In the genomic region with DNA sequence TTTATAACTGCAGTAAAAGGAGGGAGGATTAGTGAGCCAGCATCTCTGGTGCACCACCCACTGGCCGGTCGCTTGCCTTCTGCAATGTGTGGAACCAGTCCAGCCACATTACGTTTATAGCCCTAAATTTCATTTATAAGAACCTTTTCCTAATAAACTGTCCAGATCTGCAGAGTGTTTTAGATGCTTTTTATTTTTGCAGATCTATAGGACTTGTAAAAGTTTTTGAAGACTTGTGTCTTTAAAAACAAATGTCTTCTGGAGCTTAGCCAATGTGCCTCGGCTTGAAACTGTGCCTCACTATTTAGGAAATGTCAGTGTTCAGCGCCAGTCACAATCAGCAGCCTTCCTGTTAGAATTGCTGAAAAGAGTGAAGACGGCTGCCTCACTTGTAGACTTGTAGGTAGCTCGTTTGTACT, we compare ENCODE assay signal across 16 mouse cellular contexts.
DNase-seq lines count a peak whose midpoint lies in the region; ATAC-seq and TF ChIP-seq lines count a peak whose summit lies in the region.
"Had no signal": no experiment of that assay in that cellular context is flagged by ENCODE, and none has a peak within 500 bp of the region (broad histone marks: within the 10 kb centered on the region; RNA-seq: fewer than 3 reads in every experiment).

No protein-coding gene starts in this region.

- H3K4me3 ChIP-seq in heart, postnatal 0 days (ENCODE audit: low read depth, low read length) = no peak overlapping the region
- H3K4me3 ChIP-seq in lung, postnatal 0 days (ENCODE audit: low read depth, low read length) = no peak overlapping the region
- H3K4me3 ChIP-seq in stomach, postnatal 0 days (ENCODE audit: low read depth, low read length) = no peak overlapping the region
- H3K4me3 ChIP-seq: embryonic facial prominence, embryonic 12.5 days; hindbrain, embryonic 13.5 days; liver, embryonic 12.5 days; neural tube, embryonic 13.5 days had no signal

- H3K9ac ChIP-seq in heart, postnatal 0 days (replicated peaks; ENCODE audit: low read depth, low read length) = no peak overlapping the region
- H3K9ac ChIP-seq in lung, postnatal 0 days (replicated peaks; ENCODE audit: low read depth) = no peak overlapping the region
- H3K9ac ChIP-seq in stomach, postnatal 0 days (ENCODE audit: low read length) = no peak overlapping the region
- H3K9ac ChIP-seq: embryonic facial prominence, embryonic 12.5 days; hindbrain, embryonic 13.5 days; liver, embryonic 12.5 days; neural tube, embryonic 13.5 days had no signal

- H3K36me3 ChIP-seq in heart, postnatal 0 days (replicated peaks; ENCODE audit: control insufficient read depth, insufficient read depth, low read length) = no peaks in the 10 kb centered on the region
- H3K36me3 ChIP-seq in lung, postnatal 0 days (ENCODE audit: insufficient read depth, low read length) = no peaks in the 10 kb centered on the region
- no peaks in the 10 kb centered on the region for H3K36me3 ChIP-seq in stomach, postnatal 0 days (ENCODE audit: control insufficient read depth, insufficient read depth, low read length)
- H3K36me3 ChIP-seq: embryonic facial prominence, embryonic 12.5 days; hindbrain, embryonic 13.5 days; liver, embryonic 12.5 days; neural tube, embryonic 13.5 days had no signal

- TF ChIP-seq EP300 in heart, postnatal 0 days (IDR thresholded peaks at IDR 0.05; ENCODE audit: low read depth) = no peak
- TF ChIP-seq EP300 in lung, postnatal 0 days (IDR thresholded peaks at IDR 0.05) = no peak
- no peak for TF ChIP-seq EP300 in stomach, postnatal 0 days (optimal IDR thresholded peaks at IDR 0.05)

- no peaks in the 10 kb centered on the region for H3K27me3 ChIP-seq in heart, postnatal 0 days (ENCODE audit: control insufficient read depth, insufficient read depth, low read length)
- no peaks in the 10 kb centered on the region for H3K27me3 ChIP-seq in lung, postnatal 0 days (replicated peaks; ENCODE audit: insufficient read depth, low read length)
- no peaks in the 10 kb centered on the region for H3K27me3 ChIP-seq in stomach, postnatal 0 days (ENCODE audit: control insufficient read depth, insufficient read depth, low read length)
- H3K27me3 ChIP-seq: embryonic facial prominence, embryonic 12.5 days; hindbrain, embryonic 13.5 days; liver, embryonic 12.5 days; neural tube, embryonic 13.5 days had no signal

- ATAC-seq in heart, postnatal 0 days (ENCODE audit: insufficient read depth, low read depth) = no peak
- ATAC-seq in lung, postnatal 0 days = no peak
- no peak for ATAC-seq in stomach, postnatal 0 days (ENCODE audit: low FRiP score, low TSS enrichment)
- ATAC-seq: activated CD4-positive, CD25-positive, alpha-beta regulatory T cell, adult 4 months; liver, embryonic 12.5 days had no signal

- TF ChIP-seq CTCF in heart, postnatal 0 days (IDR thresholded peaks at IDR 0.05; ENCODE audit: low read depth) = peak; percentile 33
- peak; percentile 39; the same call in 1 of the 2 replicates for TF ChIP-seq CTCF in lung, postnatal 0 days (IDR thresholded peaks at IDR 0.05)
- TF ChIP-seq CTCF in stomach, postnatal 0 days (IDR thresholded peaks at IDR 0.05; ENCODE audit: low read depth) = peak; percentile 48

- no peaks in the 10 kb centered on the region for H3K9me3 ChIP-seq in heart, postnatal 0 days (replicated peaks; ENCODE audit: control insufficient read depth, low read length)
- no peaks in the 10 kb centered on the region for H3K9me3 ChIP-seq in lung, postnatal 0 days (ENCODE audit: low read length)
- H3K9me3 ChIP-seq in stomach, postnatal 0 days (ENCODE audit: control insufficient read depth, low read length) = no peaks in the 10 kb centered on the region
- H3K9me3 ChIP-seq: embryonic facial prominence, embryonic 12.5 days; hindbrain, embryonic 13.5 days; liver, embryonic 12.5 days; neural tube, embryonic 13.5 days had no signal

- H3K4me1 ChIP-seq in heart, postnatal 0 days (ENCODE audit: control insufficient read depth, insufficient read depth) = peaks cover 40% of the 10 kb centered on the region
- peaks cover 16% of the 10 kb centered on the region; the same call in 1 of the 2 replicates for H3K4me1 ChIP-seq in lung, postnatal 0 days (ENCODE audit: insufficient read depth, low read depth, low read length)
- H3K4me1 ChIP-seq in stomach, postnatal 0 days (replicated peaks; ENCODE audit: control insufficient read depth, insufficient read depth) = peaks cover 10% of the 10 kb centered on the region; the same call in 1 of the 2 replicates

- peak; percentile 52 to 66 for DNase-seq in cerebellum, adult 18-20 months
- DNase-seq in cerebellum, adult 11 months = no peak
- DNase-seq in heart, postnatal 0 days (ENCODE audit: low spot score) = peak; percentile 59
- DNase-seq in heart, postnatal 4 days = no peak
- DNase-seq in lung, postnatal 0 days (ENCODE audit: low spot score) = peak; percentile 60
- DNase-seq in lung, postnatal 14 days = no peak
- no peak for DNase-seq in stomach, postnatal 0 days (ENCODE audit: low spot score)
- no peak for DNase-seq in MN1 (ENCODE audit: low spot score)
- DNase-seq: gastrocnemius, postnatal 36 days; kidney, postnatal 25 days; midbrain, embryonic 14.5 days had no signal

- H3K4me2 ChIP-seq in heart, postnatal 0 days (ENCODE audit: low read depth, low read length) = peak overlapping the region; percentile 5; the same call in 1 of the 2 replicates
- H3K4me2 ChIP-seq in lung, postnatal 0 days (replicated peaks; ENCODE audit: low read depth, low read length) = no peak overlapping the region
- no peak overlapping the region for H3K4me2 ChIP-seq in stomach, postnatal 0 days (replicated peaks; ENCODE audit: low read depth)
- H3K4me2 ChIP-seq: embryonic facial prominence, embryonic 12.5 days; hindbrain, embryonic 13.5 days; liver, embryonic 12.5 days; neural tube, embryonic 13.5 days had no signal

- 14% methylated on average over 7 of the region's 7 CpGs for WGBS in heart, postnatal 0 days
- 31% methylated on average over 7 of the region's 7 CpGs for WGBS in lung, postnatal 0 days
- 26% methylated on average over 7 of the region's 7 CpGs for WGBS in stomach, postnatal 0 days

- no peak overlapping the region for H3K27ac ChIP-seq in heart, postnatal 0 days (ENCODE audit: low read depth)
- no peak overlapping the region for H3K27ac ChIP-seq in lung, postnatal 0 days (ENCODE audit: low read length)
- H3K27ac ChIP-seq in stomach, postnatal 0 days (replicated peaks) = no peak overlapping the region
- H3K27ac ChIP-seq: embryonic facial prominence, embryonic 12.5 days; liver, embryonic 12.5 days; neural tube, embryonic 13.5 days had no signal

Comparison
In these comparisons a context has a peak if more than half of its experiments do, and no peak if none do; other contexts are left out.
1. DNase-seq: peak in cerebellum, adult 18-20 months (2 of 2), heart, postnatal 0 days (single experiment) and lung, postnatal 0 days (single experiment); none in cerebellum, adult 11 months (single experiment), heart, postnatal 4 days (single experiment), lung, postnatal 14 days (single experiment), stomach, postnatal 0 days (single experiment) and MN1 (single experiment).
2. Peak in every context shown above with its lines, with median percentiles within 50 percentile points of each other: CTCF ChIP-seq.